Mouse (Mus musculus) megakaryocyte progenitor cell, adult 5-6 weeks (primary cell): ENCODE measurements around the gene Scpep1. TPM values are rescaled to one million over a fixed set of nuclear protein-coding genes. Genes with fewer than 3 reads are reported as not detected.
"Not testable (repeated sequence)": the region's sequence is repeated elsewhere in the genome, so short reads cannot be mapped to it uniquely, and the experiment has no call there.

Source experiments
- ATAC-seq: replicated peaks from 2 replicates; pipeline ENCODE4 v1.8.0; 2016; ENCODE audit warnings: mild to moderate bottlenecking, moderate TSS enrichment, inconsistent platforms; ENCODE audit not compliant: poor library complexity
- total RNA-seq, 2 experiments: library from RNA; stranded (forward) in 1 of 2; stranded (reverse) in 1 of 2; fragments of 157-497, 149-512 nt in 1 of 2; fragments of 200-1000 nt in 1 of 2; gene quantifications; 2 replicates each; pipeline versions ENCODE4 v1.2.3 to v1.2.4; 2015 to 2017

The Scpep1 gene
- total RNA-seq (2015) (25.0 and 25.4 TPM in 2 replicates), total RNA-seq (2017) (13.8 and 15.0 TPM in 2 replicates)

DNA sequence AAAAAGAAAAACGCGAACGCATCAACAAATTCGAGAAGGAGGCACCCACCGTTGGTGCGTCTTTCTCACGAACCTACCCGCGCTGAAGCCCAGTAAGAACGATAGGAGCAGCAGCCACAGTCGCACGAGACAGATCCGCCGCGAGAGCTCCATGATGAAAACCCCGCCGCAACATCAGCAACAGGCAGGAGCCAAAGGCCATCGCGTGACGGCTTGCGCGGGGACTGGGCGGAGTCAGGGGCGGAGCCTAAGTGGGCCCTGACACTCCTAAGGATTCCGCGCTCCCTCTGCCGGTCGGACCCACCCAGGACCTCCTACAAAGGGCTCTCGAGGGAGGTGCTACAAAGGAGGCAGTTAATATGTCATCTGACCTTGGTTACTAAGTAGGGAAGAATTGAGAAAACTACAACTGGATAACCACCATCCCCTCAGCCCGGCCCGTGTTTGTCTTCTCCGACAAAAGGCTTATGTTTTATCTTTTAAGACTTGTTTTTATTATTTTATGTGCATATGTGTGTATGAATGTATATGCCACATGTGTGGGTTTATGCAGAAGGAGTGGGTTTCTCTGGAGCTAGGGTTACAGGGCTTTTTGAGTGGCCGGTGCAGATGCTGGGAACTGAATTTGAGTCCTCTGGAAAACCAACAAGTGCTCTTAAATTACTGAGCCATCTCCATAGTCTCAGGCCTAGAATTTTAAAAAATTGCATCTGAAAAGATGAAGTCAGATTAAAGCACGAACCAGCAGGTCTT is at the start of gene Scpep1:
Scpep1 (minus strand) TSS at position 249 of the 753 bp plus-strand sequence.
- peak; percentile 99 for ATAC-seq

DNA sequence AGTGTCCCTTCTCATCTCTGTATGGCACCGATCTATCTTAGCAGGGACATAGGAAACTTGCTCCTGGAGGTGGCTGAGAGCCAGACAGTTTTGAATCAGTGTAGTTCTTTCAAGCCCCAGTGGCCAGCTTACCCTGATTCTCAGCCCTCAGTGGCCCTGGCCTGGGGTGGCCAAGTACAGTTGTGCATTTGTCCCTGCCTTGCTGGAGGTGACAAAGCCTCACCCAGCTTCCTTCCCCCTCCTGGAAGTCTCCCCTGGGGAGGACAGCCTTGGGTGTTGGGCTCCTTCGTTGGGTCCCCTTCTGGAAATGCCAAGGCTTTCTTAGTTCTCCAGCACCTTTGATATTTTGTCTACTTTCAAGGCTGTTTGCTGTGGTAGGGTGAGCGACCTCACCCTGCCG is 48.5 kb upstream of the Scpep1 start:
- ATAC-seq: no peak

DNA sequence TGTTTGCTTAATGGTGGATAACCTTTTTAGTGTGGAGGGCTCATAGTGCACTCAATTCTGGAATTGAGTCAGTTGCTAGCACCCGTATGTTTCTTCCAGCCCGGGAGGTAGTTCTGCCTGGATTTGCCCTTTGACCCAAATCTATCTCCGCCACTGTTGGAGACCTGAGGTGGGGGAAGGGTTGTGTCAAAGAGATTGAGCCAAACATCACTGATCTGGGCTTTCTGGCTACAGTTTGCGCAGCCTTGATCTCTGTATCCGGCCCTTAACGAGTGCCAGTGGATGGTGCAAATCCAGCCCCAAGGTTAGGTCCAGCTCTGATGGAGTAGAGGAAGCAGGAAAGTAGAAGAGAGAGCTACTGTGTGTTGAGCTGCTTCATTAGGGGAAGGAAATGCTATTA is 47.8 kb upstream of the Scpep1 start:
- no peak for ATAC-seq

DNA sequence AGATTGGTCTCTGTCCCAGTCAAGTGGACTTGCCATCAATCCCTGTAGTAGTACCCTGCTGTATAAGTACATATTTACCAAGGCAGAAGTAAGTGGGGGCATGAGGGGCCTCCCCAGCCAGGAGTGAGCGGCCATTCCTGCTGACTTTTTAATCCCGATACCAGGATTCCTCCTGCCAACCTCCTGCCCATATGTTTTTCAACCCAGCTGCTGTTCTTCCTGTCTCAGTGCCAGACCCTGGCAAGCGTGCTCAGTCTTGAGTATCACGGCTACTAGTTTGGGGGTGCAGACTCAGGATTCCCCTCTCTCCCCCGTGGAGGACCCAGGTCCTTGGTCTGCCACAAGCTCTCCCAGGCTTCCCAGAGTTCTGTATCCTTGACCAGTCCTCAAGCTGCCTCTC is 47.4 kb upstream of the Scpep1 start:
- no peak for ATAC-seq

DNA sequence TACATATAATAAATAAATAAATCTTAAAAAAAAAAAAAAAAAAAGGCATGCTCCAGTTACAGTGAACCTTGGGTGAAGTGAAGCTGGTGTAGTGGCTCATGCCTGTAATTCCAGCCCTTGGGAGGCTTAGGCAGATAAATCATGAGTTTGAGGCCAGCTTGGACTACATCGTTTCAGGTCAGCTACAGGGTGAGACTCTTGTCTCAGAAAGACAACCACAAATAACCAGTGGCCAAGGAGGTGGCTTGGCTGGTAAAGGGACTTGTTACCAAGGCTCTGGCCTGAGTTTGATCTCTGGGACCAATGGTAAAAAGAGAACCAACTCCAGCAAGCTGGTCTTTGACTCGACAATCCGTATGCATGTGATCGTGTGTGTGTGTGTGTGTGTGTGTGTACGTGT is 46.8 kb upstream of the Scpep1 start:
- ATAC-seq: no peak

DNA sequence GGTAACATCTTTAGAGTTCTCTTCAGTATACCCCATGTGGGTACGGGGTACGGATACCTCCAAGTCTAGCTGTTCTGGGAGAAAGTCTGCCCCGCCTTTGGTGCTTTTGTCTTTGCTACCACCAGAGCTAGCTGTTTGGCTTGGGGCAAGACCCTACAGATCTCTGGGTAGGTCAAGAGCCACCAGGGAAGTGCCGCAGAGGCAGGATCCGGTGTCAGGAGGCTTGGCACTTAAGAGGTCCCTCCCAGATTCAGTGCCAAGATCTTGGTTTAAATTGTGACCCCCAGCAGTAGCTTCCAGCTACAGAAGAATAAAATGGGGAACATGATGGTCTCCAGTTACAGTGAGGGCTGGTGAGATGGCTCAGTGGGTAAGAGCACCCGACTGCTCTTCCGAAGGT is 46.3 kb upstream of the Scpep1 start:
- ATAC-seq: no peak

DNA sequence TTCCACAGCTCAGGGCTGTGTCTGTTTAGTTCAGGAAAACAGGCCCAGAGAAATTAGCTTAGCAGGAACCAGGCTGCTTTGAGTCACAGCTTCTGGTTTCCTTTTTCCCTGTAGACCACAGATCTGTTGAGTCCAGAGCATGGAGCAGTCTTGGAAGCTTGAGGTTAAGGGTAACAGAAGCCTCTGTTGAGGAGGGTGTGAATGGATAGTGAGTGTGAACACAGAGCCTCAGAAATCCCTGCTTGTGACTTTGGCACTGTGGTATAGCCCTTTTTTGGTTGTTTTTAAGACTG is 45.2 kb upstream of the Scpep1 start:
- ATAC-seq: no peak

DNA sequence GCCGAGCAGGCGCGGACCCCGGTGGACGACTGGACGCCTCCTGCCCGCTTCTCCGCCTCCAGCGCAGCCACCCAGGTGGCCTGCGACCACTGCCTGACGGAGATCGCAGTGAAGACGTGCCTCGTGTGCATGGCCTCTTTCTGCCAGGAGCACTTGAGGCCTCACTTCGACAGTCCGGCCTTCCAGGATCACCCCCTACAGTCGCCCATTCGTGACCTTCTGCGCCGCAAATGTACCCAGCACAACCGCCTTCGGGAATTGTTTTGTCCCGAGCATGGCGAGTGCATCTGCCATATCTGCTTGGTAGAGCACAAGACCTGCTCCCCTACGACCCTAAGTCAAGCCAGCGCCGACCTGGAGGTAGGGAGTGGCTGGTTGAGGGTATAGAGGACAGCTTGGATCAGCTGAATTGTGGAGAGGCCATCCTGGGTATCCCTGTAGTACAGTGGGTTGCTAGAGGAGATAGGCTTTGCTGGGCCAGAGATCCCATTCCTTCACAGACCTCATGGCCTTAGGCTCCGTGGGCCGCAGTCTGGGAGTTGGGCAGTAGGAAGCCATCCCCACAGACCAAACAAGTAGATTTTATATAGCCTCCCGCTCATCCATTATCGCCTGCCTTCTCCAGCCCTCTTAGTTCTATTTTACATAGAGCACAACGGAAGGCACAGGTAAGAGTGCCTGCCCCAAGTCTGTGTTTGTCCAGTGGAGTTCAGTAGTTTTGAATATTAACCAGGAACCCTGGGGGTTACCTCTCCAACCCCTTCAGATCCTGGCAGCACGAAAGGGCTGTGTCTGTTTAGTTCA is 44.7 kb upstream of the Scpep1 start:
- peak; percentile 29; the same call in 1 of the 2 replicates for ATAC-seq

DNA sequence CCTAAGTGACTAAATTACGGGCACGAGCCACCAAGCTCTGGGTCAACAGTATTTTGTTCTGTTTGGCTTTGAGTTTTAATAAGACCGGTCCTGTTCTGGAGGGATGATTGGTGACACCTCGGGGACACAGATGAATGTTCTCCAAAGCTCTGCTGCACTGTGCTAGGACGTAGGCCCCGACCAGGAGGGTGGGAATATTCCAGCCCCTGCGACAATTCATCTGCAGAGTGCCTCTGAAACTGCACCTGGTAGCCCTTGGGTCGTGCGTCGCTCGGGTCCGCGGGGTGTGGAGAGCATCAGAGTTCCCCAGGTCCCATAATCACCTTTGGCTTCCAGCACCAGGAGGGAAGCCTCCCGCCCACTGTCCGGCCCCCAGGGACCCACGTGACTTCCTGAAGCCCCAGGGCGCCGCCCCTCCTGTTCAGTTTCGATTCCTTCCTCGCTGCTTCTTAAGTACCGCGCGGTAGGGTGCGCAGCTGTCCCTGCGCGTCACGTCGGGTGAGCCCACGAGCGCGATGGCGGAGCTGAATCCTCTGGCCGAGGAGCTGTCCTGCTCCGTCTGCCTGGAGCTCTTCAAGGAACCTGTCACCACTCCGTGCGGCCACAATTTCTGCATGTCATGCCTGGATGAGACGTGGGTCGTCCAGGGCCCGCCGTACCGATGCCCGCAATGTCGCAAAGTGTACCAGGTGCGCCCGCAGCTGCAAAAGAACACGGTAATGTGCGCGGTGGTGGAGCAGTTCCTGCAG is 43.9 kb upstream of the Scpep1 start, which contains the start of gene Trim25:
Trim25 (plus strand) TSS at position 403 of the 749 bp plus-strand sequence.
- ATAC-seq: peak; percentile 85

DNA sequence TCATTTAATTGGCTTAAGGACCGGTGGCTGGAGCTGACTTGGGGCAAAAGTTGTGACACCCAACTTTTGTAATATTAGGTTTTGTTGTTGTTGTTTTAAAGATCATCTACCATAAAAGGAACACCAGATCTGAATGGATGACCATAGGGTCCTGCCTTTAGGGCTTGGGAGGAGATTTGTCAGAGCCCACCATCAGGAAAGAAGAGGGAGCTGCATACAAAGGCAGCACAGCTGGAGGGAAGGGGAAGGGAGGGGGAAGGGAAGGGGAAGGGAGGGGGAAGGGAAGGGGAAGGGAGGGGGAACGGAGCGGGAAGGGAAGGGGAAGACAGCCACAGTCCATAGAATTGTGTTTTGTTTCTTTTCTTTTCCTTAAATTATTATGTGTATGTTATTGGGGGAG is 43.1 kb upstream of the Scpep1 start:
- no peak for ATAC-seq

DNA sequence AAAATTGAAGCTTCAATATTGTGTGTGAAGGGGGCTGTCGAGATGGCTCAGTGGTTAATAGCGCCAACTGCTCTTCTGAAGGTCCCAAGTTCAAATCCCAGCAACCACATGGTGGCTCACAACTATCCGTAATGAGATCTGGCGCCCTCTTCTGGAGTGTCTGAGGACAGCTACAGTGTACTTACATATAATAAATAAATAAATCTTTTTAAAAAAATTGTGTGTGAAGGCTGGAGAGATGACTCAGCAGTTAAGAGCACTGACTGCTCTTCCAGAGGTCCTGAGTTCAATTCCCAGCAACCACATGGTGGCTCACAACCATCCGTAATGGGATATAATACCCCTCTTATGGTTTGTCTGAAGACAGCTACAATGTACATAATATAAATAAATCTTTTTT is 42.1 kb upstream of the Scpep1 start:
- not testable (repeated sequence) for ATAC-seq

DNA sequence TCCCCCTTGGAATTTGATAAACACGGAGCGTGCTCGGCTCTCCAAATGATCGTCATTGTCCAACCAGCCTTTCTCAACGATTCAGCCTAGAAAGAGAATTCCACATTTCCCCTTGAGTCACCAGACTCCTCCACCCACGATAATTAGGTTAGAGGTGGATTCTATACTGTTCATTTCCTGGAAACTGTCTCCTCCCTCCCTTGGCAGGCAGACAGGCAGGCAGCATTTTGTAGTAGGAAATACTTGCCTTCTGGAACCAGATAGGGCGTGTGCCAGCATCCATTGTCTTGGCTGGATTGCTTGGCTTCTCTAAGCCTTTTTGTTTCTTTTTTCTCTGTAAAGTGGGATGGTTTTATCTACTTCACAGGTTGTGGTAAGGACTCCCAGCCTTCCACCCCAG is 41.2 kb upstream of the Scpep1 start:
- ATAC-seq: no peak

DNA sequence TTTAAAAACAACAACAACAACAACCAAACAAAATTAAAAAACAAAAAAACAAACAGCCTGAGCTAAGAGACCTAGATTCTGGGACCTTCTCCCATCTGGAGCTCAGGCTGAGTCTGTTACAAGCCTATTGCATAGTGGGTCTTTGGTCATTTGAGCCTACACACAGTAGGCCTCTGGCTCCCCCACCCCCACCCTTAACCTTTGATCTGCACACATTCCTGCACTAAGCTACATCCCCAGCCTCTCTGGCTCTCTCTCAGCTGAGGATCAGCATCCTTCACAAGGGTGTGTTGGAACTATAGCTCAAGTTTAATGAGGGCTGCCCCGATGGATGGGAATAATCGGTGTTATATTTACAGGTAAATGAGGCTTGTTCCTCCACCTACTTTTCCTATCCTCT is 40.4 kb upstream of the Scpep1 start:
- no peak for ATAC-seq

DNA sequence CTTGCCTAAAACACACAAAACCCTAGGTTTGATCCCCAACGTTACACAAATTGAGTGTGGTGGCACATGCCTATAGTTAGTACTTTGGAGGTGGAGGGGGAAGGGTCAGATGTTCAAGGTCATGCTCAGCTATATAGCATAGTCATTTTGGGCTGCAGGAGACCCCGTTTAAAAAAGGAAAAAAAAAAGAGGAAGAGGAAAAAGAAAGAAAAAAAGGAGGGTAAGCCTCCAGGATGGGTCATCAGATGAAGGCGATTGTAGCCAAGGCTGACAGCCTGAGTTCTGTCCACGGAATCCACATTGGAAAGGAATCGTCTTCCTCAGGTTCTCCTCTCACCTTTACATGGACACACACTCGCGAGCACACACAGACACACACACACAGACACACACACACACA is 39.2 kb upstream of the Scpep1 start:
- ATAC-seq: no peak

DNA sequence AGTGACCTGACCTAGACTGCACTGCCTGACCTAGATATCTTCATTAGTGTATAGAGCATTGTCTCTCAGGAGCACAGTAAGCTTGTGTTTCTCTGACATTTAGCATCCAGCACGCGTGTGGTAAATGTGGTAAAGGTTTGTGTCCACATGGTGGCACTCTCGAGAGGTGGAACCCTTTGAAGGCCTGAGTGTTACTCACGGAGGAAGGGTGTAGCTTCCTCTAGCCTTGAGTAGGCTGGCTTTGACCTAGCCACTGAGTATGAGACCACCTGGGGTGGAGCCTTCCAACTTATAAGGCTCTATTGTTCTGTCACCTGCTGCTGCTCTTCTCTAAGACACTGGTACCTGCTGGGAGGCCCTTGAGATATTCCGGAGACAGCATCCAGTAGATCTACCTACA is 38.4 kb upstream of the Scpep1 start:
- ATAC-seq: peak; percentile 89

DNA sequence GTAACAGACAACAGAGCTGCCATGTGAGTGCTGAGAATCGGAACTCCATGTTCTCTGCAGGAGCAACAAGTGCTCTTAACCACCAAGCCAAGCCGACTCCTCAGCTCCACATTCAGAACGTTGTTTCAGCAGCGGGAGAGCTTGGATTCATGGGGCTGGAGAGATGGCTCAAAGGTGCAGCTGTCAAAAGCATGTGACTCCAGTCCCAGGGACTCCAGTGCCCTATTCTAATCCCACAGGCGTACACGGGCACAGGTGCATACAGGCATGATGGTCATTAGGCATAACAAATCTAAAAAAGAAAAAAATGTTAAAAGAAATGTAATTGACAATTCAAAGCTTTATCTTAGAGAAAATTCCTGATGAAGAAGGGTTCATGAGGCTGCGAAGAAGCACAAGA is 37.9 kb upstream of the Scpep1 start:
- no peak for ATAC-seq

DNA sequence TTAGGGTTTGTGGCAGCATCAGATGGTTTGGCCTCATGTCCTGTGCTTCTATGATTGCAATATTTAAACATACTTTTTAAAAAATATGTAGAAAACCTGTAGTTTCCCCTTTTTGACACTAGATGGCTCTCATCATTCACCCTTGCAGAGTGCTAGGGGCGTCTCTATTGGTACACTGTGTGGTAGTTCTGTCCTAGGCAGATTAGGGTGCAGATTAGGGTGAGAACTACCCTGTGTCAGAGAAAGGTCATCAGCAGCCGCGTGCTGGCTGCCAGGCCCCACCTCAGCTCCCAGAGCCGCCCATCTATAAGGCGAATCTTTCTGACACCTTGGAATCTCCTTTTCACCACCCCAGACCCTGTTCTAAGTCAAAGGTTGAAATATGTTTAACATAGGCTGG is 34.3 kb upstream of the Scpep1 start:
- peak; percentile 93 for ATAC-seq

DNA sequence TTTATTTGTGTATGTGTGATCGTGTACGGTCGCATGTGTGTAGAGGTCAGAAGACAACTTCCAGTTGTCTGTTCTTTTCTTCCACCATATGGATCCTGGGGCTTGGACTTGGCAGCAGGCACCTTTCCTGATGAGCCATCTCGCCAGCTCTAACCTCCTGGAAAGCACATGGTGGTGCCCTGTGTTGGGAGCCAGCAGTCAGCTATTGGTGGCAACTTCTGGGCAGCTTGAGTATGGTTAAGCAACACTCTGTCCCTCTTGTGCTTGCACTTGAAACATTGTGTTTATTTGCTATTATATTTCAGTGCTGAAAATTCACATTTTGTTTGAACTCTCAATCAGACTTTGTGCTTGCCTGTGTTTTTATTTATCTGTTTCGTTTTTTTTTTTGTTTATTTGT is 33.7 kb upstream of the Scpep1 start:
- no peak for ATAC-seq

DNA sequence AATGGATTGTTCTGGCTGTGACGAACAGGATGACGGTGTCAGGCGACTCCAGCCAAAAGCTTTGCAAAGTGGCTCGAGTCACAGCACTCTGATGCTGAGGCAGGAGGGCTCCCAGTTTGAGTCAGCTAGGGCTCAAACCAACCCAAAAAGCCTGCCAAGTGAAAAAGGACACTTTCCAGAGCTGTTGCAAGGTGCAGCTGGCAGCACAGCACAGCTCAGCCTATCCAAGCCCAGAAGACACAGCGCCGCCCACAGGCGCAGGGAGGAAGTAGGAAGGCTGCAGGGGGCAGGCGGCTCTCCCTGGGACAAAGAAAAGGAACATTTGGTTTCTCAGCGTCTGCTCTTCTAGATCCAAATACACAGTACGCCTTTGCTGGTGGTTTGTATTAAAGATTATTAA is 31.4 kb upstream of the Scpep1 start:
- peak; percentile 40; the same call in 1 of the 2 replicates for ATAC-seq

DNA sequence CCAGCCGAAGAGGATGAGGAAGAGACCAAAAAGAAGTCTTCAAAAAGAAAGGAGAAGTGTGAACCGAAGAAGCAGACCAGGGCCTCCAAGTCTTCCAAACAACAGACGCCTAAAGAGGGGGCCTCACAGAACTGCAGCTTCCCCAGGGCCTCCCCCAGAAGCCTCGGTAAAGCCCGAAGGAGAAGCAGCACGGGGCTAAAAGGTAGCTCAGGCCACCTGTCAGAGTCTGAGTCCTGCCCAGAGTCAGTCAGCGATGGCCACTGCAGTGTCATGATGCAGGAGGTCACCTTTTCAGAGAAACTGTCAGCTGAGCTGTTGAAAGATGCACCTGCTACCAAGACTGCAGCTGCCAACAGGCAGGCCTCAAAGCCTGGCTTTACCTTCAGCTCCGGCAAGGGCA is 26.1 kb upstream of the Scpep1 start:
- no peak for ATAC-seq

DNA sequence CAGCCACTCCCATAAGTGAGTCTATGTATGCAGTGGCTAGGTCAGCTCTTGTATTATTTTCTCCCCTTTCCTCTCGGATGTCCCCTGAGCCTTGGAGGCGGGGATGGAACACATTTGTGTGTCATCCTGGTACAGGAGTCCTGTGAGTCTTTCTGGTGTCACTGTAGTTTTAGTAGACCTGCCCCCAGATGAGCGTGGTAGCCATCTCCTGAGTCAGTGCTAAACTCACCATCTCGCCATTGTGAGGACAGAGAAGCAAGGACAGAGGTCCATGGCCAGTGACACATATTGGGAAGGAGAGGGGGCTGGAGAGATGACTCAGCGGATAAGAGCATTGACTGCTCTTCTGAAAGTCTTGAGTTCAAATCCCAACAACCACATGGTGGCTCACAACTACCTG is 21.9 kb upstream of the Scpep1 start:
- no peak for ATAC-seq

DNA sequence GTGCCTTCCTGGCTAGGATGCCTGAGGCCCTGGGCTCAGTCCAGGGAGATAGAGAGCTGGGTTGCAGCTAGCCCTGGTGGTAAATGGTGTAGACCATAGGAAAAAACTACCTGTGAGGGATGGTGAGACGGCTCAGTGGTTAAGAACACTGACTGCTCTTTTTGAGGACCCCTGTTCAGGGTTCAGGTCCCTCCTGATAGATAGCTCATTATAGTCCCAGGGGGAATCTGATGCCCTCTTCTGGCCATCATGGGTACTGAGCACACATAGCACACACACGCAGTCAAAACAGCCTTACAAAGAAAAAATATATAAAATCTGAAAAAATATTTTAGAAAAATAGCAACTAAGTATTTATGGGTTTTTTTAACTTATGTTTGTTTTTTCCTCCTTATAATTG is 21.1 kb upstream of the Scpep1 start:
- ATAC-seq: peak; percentile 47
